Mouse (Mus musculus) spleen, postnatal 14 days (tissue): ENCODE results near the gene Spsb1.

Experiments used
- DNase-seq, 2 experiments: peaks; one replicate each; pipeline ENCODE4 v3.0.0; 2021 to 2022; ENCODE audit warnings: low spot score in 2 of 2

The Spsb1 gene

GRCm38 (mm10) chr4:149954893-149955439 is at the start of gene Spsb1:
TSS of gene Spsb1 (minus strand) at chr4:149955043.
- peak; percentile 94 to 95 for DNase-seq

GRCm38 (mm10) chr4:150003641-150004040 is 48.8 kb upstream of the Spsb1 start:
- DNase-seq, result no peak

- DNase-seq, result no peak
Observed at GRCm38 (mm10) chr4:150003021-150003580, 48.3 kb upstream of the Spsb1 start.

GRCm38 (mm10) chr4:150002021-150002528 is 47.2 kb upstream of the Spsb1 start:
- no peak for DNase-seq

GRCm38 (mm10) chr4:150001221-150001860 is 46.5 kb upstream of the Spsb1 start:
- no peak for DNase-seq

GRCm38 (mm10) chr4:149999931-150000555 is 45.2 kb upstream of the Spsb1 start:
- DNase-seq, result no peak

GRCm38 (mm10) chr4:149999510-149999900 is 44.7 kb upstream of the Spsb1 start:
- no peak for DNase-seq

GRCm38 (mm10) chr4:149998786-149999509 is 44.1 kb upstream of the Spsb1 start:
- no peak for DNase-seq

GRCm38 (mm10) chr4:149997999-149998398 is 43.2 kb upstream of the Spsb1 start:
- no peak for DNase-seq

- DNase-seq, result no peak
Observed at GRCm38 (mm10) chr4:149996440-149996839, 41.6 kb upstream of the Spsb1 start.

- DNase-seq, result no peak
Observed at GRCm38 (mm10) chr4:149995911-149996310, 41.1 kb upstream of the Spsb1 start.

GRCm38 (mm10) chr4:149994218-149994617 is 39.4 kb upstream of the Spsb1 start:
- no peak for DNase-seq

- no peak for DNase-seq
Observed at GRCm38 (mm10) chr4:149992670-149993032, 37.8 kb upstream of the Spsb1 start.

GRCm38 (mm10) chr4:149991755-149992669 is 37.2 kb upstream of the Spsb1 start:
- no peak for DNase-seq

- no peak for DNase-seq
Observed at GRCm38 (mm10) chr4:149990954-149991633, 36.3 kb upstream of the Spsb1 start.

- DNase-seq, result no peak
Observed at GRCm38 (mm10) chr4:149990212-149990953, 35.5 kb upstream of the Spsb1 start.

- DNase-seq, result peak; percentile 70 to 79
Observed at GRCm38 (mm10) chr4:149988931-149989556, 34.2 kb upstream of the Spsb1 start.

- no peak for DNase-seq
Observed at GRCm38 (mm10) chr4:149988301-149988700, 33.5 kb upstream of the Spsb1 start.
